Mouse (Mus musculus) neural tube, embryonic 11.5 days (tissue): ENCODE results near the gene Inava. TPM values are rescaled to one million over a fixed set of nuclear protein-coding genes. Genes with fewer than 3 reads are reported as not detected.
A peak's percentile ranks its signal among the peaks of the same experiment; 100 is the strongest.

ENCODE experiments used
- ATAC-seq: fragments of 200-750 bp; cut with Nextera tagmentation; 2 replicates; pipeline ENCODE4 v1.8.0; 2017; ENCODE audit warnings: moderate number of reproducible peaks, mild to moderate bottlenecking, moderate TSS enrichment, moderate library complexity; ENCODE audit not compliant: insufficient read depth, low FRiP score, low TSS enrichment
- DNase-seq: peaks from one replicate; pipeline ENCODE4 v3.0.0-alpha.2; 2015; ENCODE audit warnings: low spot score
- H3K27ac ChIP-seq: fragments of 300-500 bp; sonication (generic); 2 replicates; pipeline ENCODE4 v1.5.1; 2014; ENCODE audit warnings: low read depth, mild to moderate bottlenecking, low read length
- H3K27me3 ChIP-seq: fragments of 300-500 bp; sonication (generic); 2 replicates; pipeline ENCODE4 v1.6.1; 2014; ENCODE audit warnings: mild to moderate bottlenecking, low read length, mixed read lengths; ENCODE audit not compliant: control insufficient read depth, insufficient read depth
- H3K36me3 ChIP-seq: fragments of 300-500 bp; sonication (generic); 2 replicates; pipeline ENCODE4 v1.6.1; 2014; ENCODE audit warnings: mild to moderate bottlenecking, low read length, moderate library complexity, mixed read lengths; ENCODE audit not compliant: control insufficient read depth, insufficient read depth
- H3K4me1 ChIP-seq: fragments of 300-500 bp; sonication (generic); 2 replicates; pipeline ENCODE4 v1.6.1; 2014; ENCODE audit warnings: low read length, mixed read lengths; ENCODE audit not compliant: control insufficient read depth, insufficient read depth
- H3K4me2 ChIP-seq: fragments of 300-500 bp; sonication (generic); 2 replicates; pipeline ENCODE4 v1.6.1; 2014; ENCODE audit warnings: low read depth, mild to moderate bottlenecking, moderate library complexity
- H3K4me3 ChIP-seq: fragments of 300-500 bp; sonication (generic); 2 replicates; pipeline ENCODE4 v1.5.1; 2014; ENCODE audit warnings: low read depth, low read length
- H3K9ac ChIP-seq: fragments of 300-500 bp; sonication (generic); 2 replicates; pipeline ENCODE4 v1.6.1; 2014; ENCODE audit warnings: mild to moderate bottlenecking, low read length
- H3K9me3 ChIP-seq: fragments of 300-500 bp; sonication (generic); 2 replicates; pipeline ENCODE4 v1.6.1; 2016; ENCODE audit warnings: low read length; ENCODE audit not compliant: control insufficient read depth
- WGBS: fragments of 180-500 bp; shearing (Covaris S2); extraction: QIAGEN DNeasy Blood & Tissue Kit; methylation state at CpG from one replicate; pipeline ENCODE4 v1.1.7; 2014; 5-methylcytosine and 5-hydroxymethylcytosine counted together
- polyA plus RNA-seq: library from polyadenylated mRNA; unstranded; fragments of >200 nt; fragmentation: Nextera tagmentation; extraction: Ambion mirVana; gene quantifications from 2 replicates; pipeline ENCODE4 v1.2.1, GENCODE M21; 2014

Inava gene
- polyA plus RNA-seq, 1 experiment from 2014 or later: 16.5 TPM

- Histone ChIP-seq H3K4me3 (no peak overlapping the region), H3K4me2 (no peak overlapping the region), H3K27me3 (no peaks in the 10 kb centered on the region), H3K27ac (no peak overlapping the region), H3K9ac (no peak overlapping the region), H3K36me3 (no peaks in the 10 kb centered on the region), H3K9me3 (no peaks in the 10 kb centered on the region), H3K4me1 (no peaks in the 10 kb centered on the region)
- 83% methylated on average over 4 of the region's 4 CpGs for WGBS
- DNase-seq (no peak), ATAC-seq (no peak)
Observed at GRCm38 (mm10) chr1:136238495-136238894, 4.4 kb upstream of the Inava start.

- under 1% methylated on average over 9 of the region's 9 CpGs for WGBS
- no peaks in the 10 kb centered on the region for H3K36me3 ChIP-seq
- no peak for DNase-seq
- peaks cover 33% of the 10 kb centered on the region for H3K4me1 ChIP-seq
- peak overlapping the region; percentile 70 for H3K4me2 ChIP-seq
- H3K27me3 ChIP-seq: no peaks in the 10 kb centered on the region
- peak overlapping the region; percentile 76 for H3K9ac ChIP-seq
- no peaks in the 10 kb centered on the region for H3K9me3 ChIP-seq
- peak overlapping the region; percentile 64 for H3K4me3 ChIP-seq
- peak overlapping the region; percentile 47 for H3K27ac ChIP-seq
- 0 out of 2 replicates have a peak, but pooled peaks have one; percentile 5 for ATAC-seq
Observed at GRCm38 (mm10) chr1:136234595-136235092, 580 bp upstream of the Inava start.

DNA sequence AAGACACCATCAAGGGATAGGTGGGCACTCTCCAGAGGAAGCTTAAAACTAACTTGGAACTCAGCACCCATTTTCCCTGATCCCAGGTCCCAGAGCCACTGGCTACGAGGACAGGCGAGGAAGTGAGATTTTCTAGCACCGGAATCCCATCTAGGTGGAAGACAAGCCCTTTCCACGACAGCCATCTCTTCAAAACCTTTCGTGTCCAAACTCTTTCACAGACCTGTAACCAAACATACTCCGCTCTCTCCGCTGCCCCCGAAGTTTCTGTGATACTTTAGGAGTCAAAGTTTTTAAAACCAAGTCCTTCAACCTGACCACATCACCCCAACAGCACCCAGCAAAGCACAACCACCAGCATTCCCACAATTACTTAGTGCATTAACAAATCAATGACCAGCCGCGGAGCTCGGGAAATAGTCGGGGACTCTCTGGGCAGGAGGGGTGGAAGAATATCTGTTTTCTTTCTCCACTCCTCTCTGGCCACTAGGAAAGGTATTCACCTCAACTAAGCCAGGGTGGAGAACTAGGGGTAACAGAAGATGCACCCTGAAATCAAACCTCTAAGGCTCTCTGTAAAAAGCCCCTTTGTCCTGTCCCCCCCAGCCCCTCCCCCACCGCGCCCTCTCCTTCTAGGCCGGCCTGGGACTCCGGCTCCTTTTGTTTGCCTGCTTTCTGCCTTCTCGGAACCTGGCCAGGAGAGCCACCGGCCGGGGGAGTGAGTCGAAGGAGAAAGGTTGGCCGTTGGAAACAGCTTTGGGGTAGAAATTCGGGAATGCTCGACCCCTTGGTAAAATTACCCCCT is 876 bp downstream of the Inava start:
- Histone ChIP-seq H3K4me1 (peaks cover 47% of the 10 kb centered on the region), H3K36me3 (no peaks in the 10 kb centered on the region), H3K27ac (peak overlapping the region; percentile 60), H3K4me2 (peak overlapping the region; percentile 70), H3K4me3 (peak overlapping the region; percentile 64), H3K9ac (peak overlapping the region; percentile 76), H3K27me3 (no peaks in the 10 kb centered on the region), H3K9me3 (no peaks in the 10 kb centered on the region)
- WGBS: 0% methylated on average over 23 of the region's 23 CpGs
- DNase-seq: peak; percentile 59
- peak; percentile 14; the same call in 1 of the 2 replicates for ATAC-seq

DNA sequence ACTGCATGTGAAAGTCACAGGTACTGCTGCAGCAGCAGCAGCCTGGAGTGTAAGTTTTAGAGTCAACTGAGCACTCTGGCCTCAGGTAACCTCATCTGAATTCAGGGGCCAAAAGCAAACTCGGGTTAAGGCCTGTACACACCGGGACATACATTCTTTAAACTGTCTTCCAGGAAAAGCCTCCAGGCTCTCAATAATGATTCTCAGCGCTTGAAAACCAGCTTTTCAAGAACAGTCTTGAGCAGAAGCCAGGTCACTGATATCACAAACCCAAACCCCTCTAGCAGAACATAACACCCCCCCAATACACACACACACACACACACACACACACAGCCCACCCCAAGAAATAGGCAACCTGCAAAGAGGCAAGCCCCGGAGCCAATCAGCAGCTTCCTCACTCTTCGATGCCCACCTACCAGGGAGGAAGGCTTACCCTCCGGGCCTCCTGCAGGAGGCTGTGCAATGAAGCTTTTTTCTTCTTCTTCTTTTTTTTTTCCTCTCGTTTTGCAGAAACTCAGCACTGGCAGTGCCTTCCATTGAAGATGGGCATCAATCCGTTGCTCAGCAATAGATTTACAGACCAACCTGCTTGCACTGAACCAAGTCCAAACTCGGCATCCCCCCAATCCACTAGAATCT is 1.7 kb downstream of the Inava start:
- H3K27me3 ChIP-seq: no peaks in the 10 kb centered on the region
- peaks cover 49% of the 10 kb centered on the region for H3K4me1 ChIP-seq
- H3K36me3 ChIP-seq: no peaks in the 10 kb centered on the region
- peak overlapping the region; percentile 70 for H3K4me2 ChIP-seq
- H3K9me3 ChIP-seq: no peaks in the 10 kb centered on the region
- no peak overlapping the region for H3K27ac ChIP-seq
- H3K9ac ChIP-seq: peak overlapping the region; percentile 76
- H3K4me3 ChIP-seq: peak overlapping the region; percentile 64
- ATAC-seq (no peak), DNase-seq (no peak)
- 2% methylated on average over 9 of the region's 9 CpGs for WGBS

GRCm38 (mm10) chr1:136231596-136231995 is 2.5 kb downstream of the Inava start:
- H3K4me1 ChIP-seq: peaks cover 49% of the 10 kb centered on the region
- H3K4me2 ChIP-seq: peak overlapping the region; percentile 70
- no peak overlapping the region for H3K27ac ChIP-seq

DNA sequence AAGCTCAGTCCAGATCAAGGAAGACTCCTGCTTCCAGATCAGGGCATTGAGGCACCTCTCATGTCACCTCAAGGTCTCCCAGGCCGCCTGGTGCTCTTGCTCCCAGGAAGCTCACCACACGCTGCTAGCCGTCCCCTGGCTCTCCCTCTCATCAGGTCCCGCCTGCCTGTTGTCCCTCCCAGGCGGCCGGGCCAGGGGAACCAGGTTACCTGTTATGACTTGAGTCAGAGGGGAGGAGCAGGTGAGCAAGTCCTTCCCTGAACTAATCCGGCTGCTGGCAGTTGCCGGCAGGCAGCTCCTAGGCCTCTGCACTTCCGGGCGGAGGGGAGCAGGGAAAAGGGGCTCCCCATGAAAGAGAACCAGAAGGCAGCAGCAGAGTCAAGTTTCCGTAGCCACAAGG is 3.9 kb downstream of the Inava start:
- DNase-seq (no peak), ATAC-seq (no peak)
- Histone ChIP-seq H3K4me3 (0 out of 2 replicates have a peak overlapping the region, but pooled peaks have one; percentile 0), H3K27me3 (no peaks in the 10 kb centered on the region), H3K4me1 (peaks cover 49% of the 10 kb centered on the region), H3K27ac (no peak overlapping the region), H3K9ac (peak overlapping the region; percentile 37; the same call in 1 of the 2 replicates), H3K9me3 (no peaks in the 10 kb centered on the region), H3K4me2 (peak overlapping the region; percentile 70), H3K36me3 (peaks cover 8% of the 10 kb centered on the region)
- 20% methylated on average over 11 of the region's 11 CpGs for WGBS

More at GRCm38 (mm10) chr1:136231596-136231995, 2.5 kb downstream of the Inava start:
- peak overlapping the region; percentile 18 for H3K9ac ChIP-seq
- 0% methylated on average over 6 of the region's 6 CpGs for WGBS
- peaks cover 3% of the 10 kb centered on the region; the same call in 1 of the 2 replicates for H3K36me3 ChIP-seq
- peak overlapping the region; percentile 64 for H3K4me3 ChIP-seq
- no peak for DNase-seq
- no peaks in the 10 kb centered on the region for H3K9me3 ChIP-seq
- no peaks in the 10 kb centered on the region for H3K27me3 ChIP-seq
- ATAC-seq: no peak

DNA sequence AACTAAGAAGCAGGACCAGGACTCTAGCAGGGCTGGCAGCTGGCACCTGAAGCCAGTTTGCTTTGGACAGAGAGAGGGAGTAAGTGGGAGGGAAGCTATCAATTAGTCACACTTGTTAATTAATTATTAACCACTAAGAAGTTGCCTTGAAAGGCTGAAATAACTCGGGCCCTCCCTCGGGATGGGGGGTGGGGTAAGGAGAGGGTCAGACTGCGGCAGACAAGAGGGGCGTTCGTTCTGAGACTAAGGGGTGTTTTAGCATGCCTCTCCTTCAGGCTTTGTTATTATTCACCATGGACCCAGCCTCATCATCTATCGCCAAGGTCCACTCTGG is 5.1 kb downstream of the Inava start:
- H3K4me1 ChIP-seq: peaks cover 49% of the 10 kb centered on the region
- no peak overlapping the region for H3K4me2 ChIP-seq
- WGBS: 15% methylated on average over 6 of the region's 6 CpGs
- H3K36me3 ChIP-seq: peaks cover 14% of the 10 kb centered on the region
- DNase-seq (peak; percentile 47), ATAC-seq (peak; percentile 25; the same call in 1 of the 2 replicates)
- no peak overlapping the region for H3K4me3 ChIP-seq
- no peaks in the 10 kb centered on the region for H3K9me3 ChIP-seq
- H3K27ac ChIP-seq: peak overlapping the region; percentile 9; the same call in 1 of the 2 replicates
- H3K27me3 ChIP-seq: no peaks in the 10 kb centered on the region
- H3K9ac ChIP-seq: peak overlapping the region; percentile 5; the same call in 1 of the 2 replicates

DNA sequence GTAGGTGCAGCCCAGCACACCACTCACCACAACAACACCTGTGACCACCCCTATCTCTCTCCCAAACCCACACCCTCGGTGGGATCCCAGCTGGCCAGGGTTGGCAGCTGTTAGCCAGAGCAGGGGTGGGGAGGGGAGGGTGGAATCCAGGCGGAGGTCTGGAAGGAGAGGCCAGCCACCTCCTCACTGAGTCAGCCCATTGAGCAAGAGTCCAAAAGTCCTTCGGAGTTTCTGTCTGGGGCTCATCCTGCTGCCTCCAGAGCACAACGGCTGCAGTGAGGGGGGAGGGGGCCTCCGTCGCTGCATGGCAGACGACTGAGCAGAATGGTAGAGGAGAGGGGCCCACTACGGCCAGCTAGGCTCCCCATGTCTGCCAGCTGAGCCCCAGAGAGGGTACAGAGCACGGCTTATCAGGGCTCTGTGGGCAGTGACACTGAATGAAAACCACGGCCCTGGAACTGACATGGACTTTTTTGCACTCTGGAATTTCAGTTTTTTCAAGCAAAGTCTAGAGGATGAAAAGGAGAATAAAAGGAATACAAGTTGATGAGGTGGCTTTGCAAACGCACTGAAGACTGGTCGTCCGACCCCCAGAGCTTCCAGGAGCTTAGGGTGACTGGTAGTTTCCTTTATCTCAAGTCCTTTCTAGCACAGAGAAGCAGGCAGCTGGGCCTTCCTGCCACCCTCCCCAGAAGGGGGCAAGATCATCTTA is 5.6 kb downstream of the Inava start:
- Histone ChIP-seq H3K9me3 (no peaks in the 10 kb centered on the region), H3K27ac (no peak overlapping the region; the same call in 1 of the 2 replicates), H3K9ac (no peak overlapping the region), H3K36me3 (peaks cover 14% of the 10 kb centered on the region), H3K27me3 (no peaks in the 10 kb centered on the region), H3K4me2 (0 out of 2 replicates have a peak overlapping the region, but pooled peaks have one; percentile 10), H3K4me3 (no peak overlapping the region), H3K4me1 (peaks cover 49% of the 10 kb centered on the region)
- peak; percentile 54 for DNase-seq
- WGBS: 13% methylated on average over 13 of the region's 13 CpGs
- peak; percentile 26 for ATAC-seq
